Mouse (Mus musculus): ENCODE measurements at regions not wholly inside any gene's neighbourhood (a gene's known extent, or its start where the extent isn't known, plus 50 kb on each side); places are given as distances from the start of the nearest gene placed in this dataset.

- TF ChIP-seq CTCF (IDR thresholded peaks at IDR 0.05; ENCODE audit: low read depth, low read length) (no peak), POLR2A (IDR thresholded peaks at IDR 0.05; ENCODE audit: extremely low read depth, insufficient read depth, low read length) (no peak)
Observed at GRCm38 (mm10) chr17:64893182-64893902, 57.5 kb upstream of the 4930583I09Rik start.
